Mouse (Mus musculus) embryonic fibroblast, embryonic 13.5 days (primary cell): Measurements from ENCODE around the gene Gcn1l1.

Experiments used
- CTCF ChIP-seq: IDR thresholded peaks from 2 replicates; pipeline ENCODE4 v1.5.1; 2011; ENCODE audit warnings: mild to moderate bottlenecking, control low read depth, low read length, moderate library complexity, borderline replicate concordance; ENCODE audit not compliant: insufficient read depth
- POLR2A ChIP-seq: IDR thresholded peaks from 2 replicates; pipeline ENCODE4 v1.6.1; 2011; ENCODE audit warnings: low read depth, mild to moderate bottlenecking, control low read depth, low read length, moderate library complexity

GRCm38 (mm10) chr5:115522531-115522930 lies 42.5 kb upstream of the Gcn1l1 start:
- TF ChIP-seq POLR2A (no peak), CTCF (no peak)
